Mouse (Mus musculus) right cerebral cortex, postnatal 10 days (tissue): ENCODE results near the gene Spz1.

Experiments
- DNase-seq, 2 experiments: peaks; one replicate each; pipeline ENCODE4 v3.0.0; 2021; ENCODE audit warnings: low spot score in 2 of 2

Gene Spz1

DNA sequence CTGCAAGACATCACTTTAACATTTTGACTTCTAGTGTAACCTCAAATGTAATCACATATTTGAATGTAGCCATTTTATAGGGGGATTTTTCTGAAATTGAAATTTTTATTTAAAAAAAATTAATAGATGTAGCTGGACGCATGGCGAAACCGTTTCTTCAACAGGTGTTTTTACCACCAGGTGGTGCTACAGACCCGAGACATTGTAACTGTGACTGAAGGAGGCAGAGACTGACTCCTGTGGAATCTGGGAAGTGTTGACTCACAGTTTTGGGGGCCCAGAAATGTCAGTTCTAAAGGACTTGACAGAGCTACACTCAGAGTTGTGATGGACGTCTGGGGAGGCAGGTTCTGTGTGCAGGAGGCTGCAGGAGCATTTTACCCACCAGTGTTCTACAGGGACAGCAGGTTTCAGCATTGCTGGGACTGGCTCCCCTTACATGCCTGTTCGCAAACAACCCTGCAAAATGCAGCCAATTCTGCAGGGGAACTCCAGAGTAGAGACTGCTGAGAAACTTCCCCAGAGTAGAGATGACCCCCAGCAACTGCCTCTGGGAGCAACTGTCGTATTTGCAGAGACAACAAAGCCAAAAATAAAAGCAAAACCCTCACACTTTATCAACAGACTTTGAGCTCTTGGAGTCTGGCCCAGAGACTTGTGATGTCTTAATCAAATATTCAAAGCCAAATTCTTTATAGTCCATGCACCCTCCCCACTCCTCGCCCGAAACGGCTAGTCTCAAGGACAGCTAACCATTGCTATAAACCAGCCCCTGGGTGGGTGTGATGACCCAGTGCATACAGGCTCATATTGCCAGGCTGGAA lies 4.5 kb upstream of the Spz1 start:
- peak; percentile 53 to 79 for DNase-seq

DNA sequence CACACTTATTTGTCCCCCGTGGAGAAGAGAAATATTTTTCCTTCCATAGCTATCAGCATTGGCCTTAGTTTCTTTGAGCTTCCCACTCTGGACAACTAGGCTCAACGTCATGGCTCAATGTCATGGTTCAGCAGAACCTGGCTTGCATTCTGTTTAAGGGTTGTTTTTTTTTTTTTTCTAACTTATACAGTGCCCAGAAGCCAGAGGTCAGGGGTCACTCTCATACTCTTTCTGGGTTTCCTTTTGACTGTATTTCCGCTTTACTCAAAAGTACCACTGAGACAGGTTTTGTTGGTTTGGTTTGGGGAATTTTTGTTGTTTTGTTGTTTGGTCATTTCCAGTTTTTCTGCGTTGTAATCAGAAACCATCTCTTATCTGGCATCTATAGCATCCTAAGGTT lies 2.2 kb upstream of the Spz1 start:
- no peak for DNase-seq

GRCm38 (mm10) chr13:92576688-92577087 lies 716 bp upstream of the Spz1 start:
- no peak for DNase-seq

DNA sequence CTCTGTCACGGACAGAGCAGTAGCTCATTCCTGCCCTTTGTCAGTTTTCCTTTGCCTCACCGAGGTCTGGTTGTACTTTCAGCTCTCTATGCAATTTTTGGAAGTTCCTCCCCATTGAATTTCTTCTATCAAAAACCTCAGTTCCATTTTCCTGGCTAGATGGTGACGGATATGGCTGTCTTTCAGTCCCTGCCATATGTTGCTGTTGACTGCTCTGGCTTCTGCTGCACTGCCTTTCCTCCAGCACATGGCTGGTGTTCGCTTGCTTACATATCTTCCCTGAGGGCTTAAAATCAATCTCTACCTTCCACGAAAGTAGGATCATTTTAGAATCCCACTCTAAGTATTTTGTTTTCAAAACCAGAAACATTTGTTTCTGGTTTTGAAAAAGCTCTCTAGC lies 16.5 kb downstream of the Spz1 start:
- DNase-seq: no peak

- no peak for DNase-seq
Observed at GRCm38 (mm10) chr13:92557229-92557628, 18.7 kb downstream of the Spz1 start.

DNA sequence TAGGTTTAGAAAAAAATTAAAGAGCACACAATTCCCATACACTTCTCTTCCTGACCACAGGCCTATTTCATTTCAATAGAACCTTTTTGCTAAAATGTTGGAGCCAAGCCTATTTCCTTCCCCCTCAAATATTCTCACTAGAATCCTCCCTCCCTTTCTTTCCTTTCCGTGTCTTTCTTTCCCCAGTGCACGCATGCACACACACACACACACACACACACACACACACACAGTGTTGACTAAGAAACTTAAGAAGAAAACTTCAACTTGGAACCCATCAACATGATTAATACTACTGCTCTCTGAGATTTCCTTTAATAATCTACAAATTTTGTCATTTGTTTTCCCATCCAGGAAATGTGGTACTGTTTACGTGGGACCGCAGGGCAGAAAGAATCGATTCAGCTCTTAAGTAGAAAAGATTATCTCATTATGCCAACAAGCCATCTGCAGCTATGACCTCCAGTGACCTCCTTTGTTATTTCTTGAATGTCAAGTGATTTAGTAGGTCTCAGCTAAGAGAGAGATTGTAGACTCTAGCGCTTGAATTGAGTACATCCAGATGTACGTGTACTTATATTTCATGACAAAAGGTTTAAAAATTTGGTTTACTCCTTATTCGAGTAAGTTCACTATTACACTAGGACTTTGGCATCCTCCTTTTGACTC lies 19.4 kb downstream of the Spz1 start:
- DNase-seq: no peak

DNA sequence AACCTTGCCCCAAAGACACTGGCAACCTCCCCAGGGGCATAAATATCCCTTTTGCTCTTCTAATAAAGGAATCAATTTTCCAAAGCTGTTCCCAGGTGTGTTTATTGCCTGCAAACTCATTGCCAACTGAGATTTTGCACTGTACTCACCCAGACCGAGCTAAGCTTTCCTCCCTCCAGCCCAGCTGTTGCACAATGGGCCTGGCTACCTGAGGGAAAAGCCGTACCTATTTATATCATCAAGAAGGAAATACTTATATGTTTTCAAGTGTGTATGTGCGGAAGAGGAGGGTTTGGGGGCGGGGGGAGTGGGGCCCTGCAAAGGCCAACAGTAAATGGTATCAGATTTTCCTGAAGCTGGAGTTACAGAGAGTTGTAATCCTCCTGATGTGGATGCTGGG lies 28.9 kb downstream of the Spz1 start:
- no peak for DNase-seq

GRCm38 (mm10) chr13:92540997-92541396 lies 35.0 kb downstream of the Spz1 start:
- DNase-seq: no peak

- no peak for DNase-seq
Observed at GRCm38 (mm10) chr13:92539126-92539525, 36.8 kb downstream of the Spz1 start.

GRCm38 (mm10) chr13:92533801-92534200 lies 42.2 kb downstream of the Spz1 start:
- no peak for DNase-seq

- no peak for DNase-seq
Observed at GRCm38 (mm10) chr13:92532216-92532615, 43.8 kb downstream of the Spz1 start.

DNA sequence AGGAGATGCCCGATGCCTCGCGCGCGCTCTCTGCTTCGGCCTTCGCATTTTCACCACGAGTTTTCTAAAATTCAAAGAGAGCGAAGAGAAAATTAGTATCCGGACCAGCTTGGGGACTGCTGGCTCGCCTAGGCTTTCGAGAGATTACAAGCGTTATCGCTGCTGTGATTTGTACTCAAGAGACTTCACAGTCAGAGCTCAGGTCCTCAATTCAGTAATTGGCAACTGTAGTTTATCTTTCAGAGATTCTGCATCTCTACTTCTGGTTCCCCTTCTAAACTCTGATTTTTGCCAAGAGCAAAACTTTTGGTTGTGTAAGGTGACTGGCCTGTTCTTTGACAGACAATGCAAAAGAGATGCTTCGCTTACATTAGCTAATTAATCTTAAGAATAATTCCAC lies 44.7 kb downstream of the Spz1 start:
- DNase-seq: no peak

DNA sequence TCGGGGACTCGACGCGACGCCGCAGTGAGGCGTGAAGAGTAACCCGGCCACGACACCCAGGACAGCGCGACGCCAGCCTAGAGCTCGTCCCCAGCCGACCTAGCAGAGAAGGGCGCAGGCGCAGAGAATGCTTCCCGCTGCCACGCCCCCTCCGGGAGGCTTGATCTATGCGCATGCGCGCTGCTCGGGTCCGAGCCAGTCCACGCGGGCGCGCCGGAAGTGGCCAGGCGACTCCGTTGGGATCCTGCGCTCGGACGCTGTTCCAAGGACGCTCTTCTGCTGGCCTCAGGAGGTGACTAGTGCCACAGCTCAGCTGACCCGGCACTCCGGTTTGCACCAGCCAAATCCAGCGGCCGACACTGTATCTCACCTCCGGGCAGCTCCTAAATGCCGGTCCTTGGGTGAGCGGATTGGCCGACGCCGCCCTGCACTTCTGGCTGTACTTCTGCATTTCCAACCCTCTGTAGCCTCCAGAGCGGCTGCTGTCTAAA lies 45.2 kb downstream of the Spz1 start, which contains the start of gene Zfyve16:
Gene Zfyve16 (minus strand): TSS at position 148 of the 491 bp plus-strand sequence.
- peak; percentile 96 to 98 for DNase-seq

- DNase-seq: no peak
Observed at GRCm38 (mm10) chr13:92529828-92530720, 45.9 kb downstream of the Spz1 start.
